Mouse (Mus musculus): ENCODE data around the gene Pcmtd2.

DNA sequence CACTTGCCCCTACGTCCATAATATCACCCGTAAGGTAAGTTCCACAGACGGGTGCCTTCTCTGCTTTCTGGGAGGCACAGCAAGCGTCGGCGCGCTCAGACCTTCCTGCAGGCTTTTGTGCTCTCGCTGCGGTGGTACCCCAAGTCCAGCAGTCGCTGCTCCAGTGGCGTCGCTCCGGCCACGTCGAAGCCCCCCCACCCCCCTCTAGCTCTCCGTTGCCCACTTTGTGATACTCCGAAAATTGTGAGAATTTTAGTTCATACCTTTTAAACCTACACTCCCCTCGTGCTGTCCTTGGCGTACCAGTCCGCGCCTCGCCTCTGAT, 26.8 kb downstream of the Pcmtd2 start:
- TF ChIP-seq CTCF (IDR thresholded peaks at IDR 0.05; ENCODE audit: low read depth, low read length) (no peak), POLR2A (IDR thresholded peaks at IDR 0.05; ENCODE audit: insufficient read depth, low read length) (no peak), EP300 (IDR thresholded peaks at IDR 0.05; ENCODE audit: insufficient read depth, low read depth, low read length) (no peak)

Data from ES-Bruce4 (cell line).